Mouse (Mus musculus) stomach, postnatal 0 days (tissue): Measurements from ENCODE around the gene Mef2d.

ENCODE experiments used
- CTCF ChIP-seq: IDR thresholded peaks from 2 replicates; pipeline ENCODE4 v1.5.1; 2016; ENCODE audit warnings: antibody characterized with exemption, low read depth, mild to moderate bottlenecking, moderate library complexity
- EP300 ChIP-seq: optimal IDR thresholded peaks from 2 replicates; pipeline ENCODE3; 2016; ENCODE audit warnings: antibody characterized with exemption

GRCm38 (mm10) chr3:88152056-88152455 is 9.9 kb downstream of the Mef2d start:
- no peak for TF ChIP-seq CTCF
- no peak for TF ChIP-seq EP300
